Mouse (Mus musculus): Measurements from ENCODE around the gene Hepacam2. TPM values are rescaled to one million over a fixed set of nuclear protein-coding genes. Genes with fewer than 3 reads are reported as not detected.

Gene Hepacam2
- polyA plus RNA-seq, 1 experiment from 2014 or later, result 2.5 TPM

Other genes with a start within 250 kb of the Hepacam2 start
- gene Samd9l, start 98.7 kb downstream of the Hepacam2 start, polyA plus RNA-seq (2014; fragmentation: Nextera tagmentation; extraction: Ambion mirVana), result 1.2 and 2.4 TPM in 2 replicates
- gene Vps50, start 84 bp upstream of the Hepacam2 start, polyA plus RNA-seq (2014; fragmentation: Nextera tagmentation; extraction: Ambion mirVana), result 51.7 and 59.8 TPM in 2 replicates